Mouse (Mus musculus) hindbrain, embryonic 12.5 days (tissue): ENCODE results near the gene Reps2. TPM values are rescaled to one million over a fixed set of nuclear protein-coding genes. Genes with fewer than 3 reads are reported as not detected.
A peak's percentile ranks its signal among the peaks of the same experiment; 100 is the strongest.

ENCODE experiments used
- ATAC-seq: fragments of 200-750 bp; cut with Nextera tagmentation; 2 replicates; pipeline ENCODE4 v1.8.0; 2017; ENCODE audit warnings: moderate TSS enrichment; ENCODE audit not compliant: low FRiP score
- H3K27ac ChIP-seq: fragments of 300-500 bp; sonication (generic); 2 replicates; pipeline ENCODE4 v1.5.1; 2016; ENCODE audit warnings: mild to moderate bottlenecking
- H3K27me3 ChIP-seq: fragments of 300-500 bp; sonication (generic); 2 replicates; pipeline ENCODE4 v1.6.1; 2016; ENCODE audit warnings: mild to moderate bottlenecking
- H3K36me3 ChIP-seq: fragments of 300-500 bp; sonication (generic); 2 replicates; pipeline ENCODE4 v1.6.1; 2016; ENCODE audit warnings: mild to moderate bottlenecking
- H3K4me1 ChIP-seq: fragments of 300-500 bp; sonication (generic); 2 replicates; pipeline ENCODE4 v1.6.1; 2016
- H3K4me2 ChIP-seq: fragments of 300-500 bp; sonication (generic); replicated peaks from 2 replicates; pipeline ENCODE4 v1.6.1; 2016; ENCODE audit warnings: mild to moderate bottlenecking
- H3K4me3 ChIP-seq: fragments of 300-500 bp; sonication (generic); 2 replicates; pipeline ENCODE4 v1.5.1; 2016; ENCODE audit warnings: mild to moderate bottlenecking
- H3K9ac ChIP-seq: fragments of 300-500 bp; sonication (generic); 2 replicates; pipeline ENCODE4 v1.6.1; 2016; ENCODE audit warnings: mild to moderate bottlenecking, moderate library complexity
- H3K9me3 ChIP-seq: fragments of 300-500 bp; sonication (generic); replicated peaks from 2 replicates; pipeline ENCODE4 v1.6.1; 2016; ENCODE audit warnings: mild to moderate bottlenecking
- WGBS: fragments of 180-500 bp; shearing (Covaris S2); methylation state at CpG from one replicate; pipeline ENCODE4 v1.1.7; 2016; 5-methylcytosine and 5-hydroxymethylcytosine counted together
- polyA plus RNA-seq: library from polyadenylated mRNA; unstranded; fragments of >200 nt; fragmentation: Nextera tagmentation; extraction: Ambion mirVana; gene quantifications from 2 replicates; pipeline ENCODE4 v1.2.1, GENCODE M21; 2016

The Reps2 gene
- polyA plus RNA-seq, 1 experiment from 2014 or later, result 1.9 TPM

GRCm38 (mm10) chrX:162455364-162455763 lies 188.1 kb downstream of the Reps2 start:
- 73% methylated on average over 1 of the region's 1 CpGs for WGBS
- Histone ChIP-seq H3K36me3 (no peaks in the 10 kb centered on the region), H3K4me2 (no peak overlapping the region), H3K9ac (no peak overlapping the region), H3K27me3 (peaks cover 18% of the 10 kb centered on the region), H3K4me1 (no peaks in the 10 kb centered on the region), H3K9me3 (no peaks in the 10 kb centered on the region), H3K4me3 (no peak overlapping the region), H3K27ac (no peak overlapping the region)
- ATAC-seq, result no peak

- 56% methylated on average over 7 of the region's 7 CpGs for WGBS
- no peak for ATAC-seq
- H3K4me1 ChIP-seq, result no peaks in the 10 kb centered on the region
Observed at GRCm38 (mm10) chrX:162453821-162454402, 189.5 kb downstream of the Reps2 start.

DNA sequence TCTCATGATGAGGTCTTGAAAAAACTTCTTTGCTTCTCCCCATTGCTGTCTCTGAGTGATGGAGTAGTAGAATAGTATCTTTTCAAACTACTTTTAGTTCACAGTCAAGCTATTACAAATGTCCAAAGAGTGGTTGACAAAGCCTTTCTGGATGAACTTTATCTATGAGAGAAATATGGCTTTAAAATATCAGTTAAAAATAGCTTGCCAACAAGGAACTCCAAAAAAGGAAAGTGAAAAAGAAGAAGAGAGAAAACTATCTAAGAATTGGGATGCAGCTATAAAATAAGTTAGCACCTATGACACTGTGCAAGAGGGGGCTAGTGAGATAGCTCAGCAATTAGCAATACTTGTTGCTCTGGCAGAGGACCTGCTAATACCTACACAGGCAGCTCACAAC lies 190.8 kb downstream of the Reps2 start:
- ATAC-seq, result no peak
- H3K4me1 ChIP-seq, result no peaks in the 10 kb centered on the region
- no peak overlapping the region for H3K4me3 ChIP-seq
- no peak overlapping the region for H3K9ac ChIP-seq
- H3K9me3 ChIP-seq, result no peaks in the 10 kb centered on the region
- peaks cover 22% of the 10 kb centered on the region for H3K27me3 ChIP-seq
- H3K27ac ChIP-seq, result no peak overlapping the region
- no peak overlapping the region for H3K4me2 ChIP-seq
- no peaks in the 10 kb centered on the region for H3K36me3 ChIP-seq

More at GRCm38 (mm10) chrX:162453821-162454402, 189.5 kb downstream of the Reps2 start:
- Histone ChIP-seq H3K36me3 (no peaks in the 10 kb centered on the region), H3K9ac (no peak overlapping the region), H3K4me3 (no peak overlapping the region), H3K27ac (no peak overlapping the region), H3K9me3 (no peaks in the 10 kb centered on the region), H3K4me2 (no peak overlapping the region), H3K27me3 (peaks cover 22% of the 10 kb centered on the region)

DNA sequence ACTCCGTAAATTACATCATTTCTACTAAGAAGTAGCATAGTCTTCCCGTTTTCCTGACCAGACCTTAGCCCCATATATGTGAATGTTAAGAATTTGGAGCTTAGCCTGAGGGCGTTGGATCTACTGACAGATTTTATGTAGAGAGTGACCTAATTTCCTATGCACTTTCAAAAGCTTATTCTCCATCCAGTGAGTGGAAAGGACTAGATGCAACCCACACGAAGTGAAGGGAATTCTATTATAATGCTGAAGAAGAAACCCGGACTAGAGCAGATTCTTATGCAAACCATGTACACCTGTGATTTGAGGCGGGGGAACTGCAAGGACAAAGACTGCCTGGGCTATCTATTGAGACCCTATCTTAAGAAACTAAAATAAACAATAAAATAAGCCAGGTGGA lies 195.5 kb downstream of the Reps2 start:
- H3K9ac ChIP-seq, result no peak overlapping the region
- H3K4me3 ChIP-seq, result no peak overlapping the region
- no peaks in the 10 kb centered on the region for H3K4me1 ChIP-seq
- H3K36me3 ChIP-seq, result no peaks in the 10 kb centered on the region
- H3K4me2 ChIP-seq, result no peak overlapping the region
- WGBS, result 79% methylated on average over 6 of the region's 6 CpGs
- H3K27ac ChIP-seq, result no peak overlapping the region
- peaks cover 18% of the 10 kb centered on the region for H3K27me3 ChIP-seq
- ATAC-seq, result no peak
- no peaks in the 10 kb centered on the region for H3K9me3 ChIP-seq

DNA sequence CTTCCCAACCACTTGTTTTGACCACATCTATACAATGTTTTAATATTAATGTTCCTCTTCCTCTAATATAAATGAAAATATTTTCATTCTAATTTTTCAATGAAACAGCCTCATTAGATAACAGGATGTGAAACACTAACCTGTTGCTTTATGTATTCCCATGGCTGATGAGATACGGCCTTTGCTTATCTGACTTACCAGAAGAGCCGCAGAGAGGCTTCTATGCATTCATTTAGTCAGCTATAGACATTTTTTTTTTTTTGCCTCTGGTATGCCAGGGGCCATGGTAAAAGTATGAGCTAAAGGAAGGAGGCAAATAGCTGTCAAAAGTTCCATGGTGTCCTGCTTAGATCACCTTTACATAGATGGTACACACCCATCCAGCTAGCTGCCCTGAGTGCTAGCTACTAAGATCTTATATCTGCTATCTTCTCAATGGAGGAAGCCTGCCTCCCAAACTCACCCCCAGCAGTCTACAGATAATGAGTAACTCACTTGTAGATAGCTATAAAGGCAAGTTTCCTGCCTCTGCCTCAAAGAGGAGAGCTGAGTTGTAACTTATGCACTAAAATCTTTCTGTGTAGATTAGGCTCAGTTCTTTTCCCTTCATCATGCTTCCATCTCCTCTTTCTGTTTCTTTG lies 196.7 kb downstream of the Reps2 start:
- H3K9ac ChIP-seq, result no peak overlapping the region
- 92% methylated on average over 2 of the region's 2 CpGs for WGBS
- no peaks in the 10 kb centered on the region for H3K9me3 ChIP-seq
- H3K36me3 ChIP-seq, result no peaks in the 10 kb centered on the region
- no peak overlapping the region for H3K27ac ChIP-seq
- H3K27me3 ChIP-seq, result peaks cover 21% of the 10 kb centered on the region
- ATAC-seq, result no peak
- no peak overlapping the region for H3K4me3 ChIP-seq
- H3K4me1 ChIP-seq, result no peaks in the 10 kb centered on the region
- H3K4me2 ChIP-seq, result no peak overlapping the region

GRCm38 (mm10) chrX:162443387-162443786 lies 200.1 kb downstream of the Reps2 start:
- no peak for ATAC-seq
- WGBS, result 64% methylated on average over 1 of the region's 1 CpGs
- peaks cover 22% of the 10 kb centered on the region for H3K27me3 ChIP-seq

DNA sequence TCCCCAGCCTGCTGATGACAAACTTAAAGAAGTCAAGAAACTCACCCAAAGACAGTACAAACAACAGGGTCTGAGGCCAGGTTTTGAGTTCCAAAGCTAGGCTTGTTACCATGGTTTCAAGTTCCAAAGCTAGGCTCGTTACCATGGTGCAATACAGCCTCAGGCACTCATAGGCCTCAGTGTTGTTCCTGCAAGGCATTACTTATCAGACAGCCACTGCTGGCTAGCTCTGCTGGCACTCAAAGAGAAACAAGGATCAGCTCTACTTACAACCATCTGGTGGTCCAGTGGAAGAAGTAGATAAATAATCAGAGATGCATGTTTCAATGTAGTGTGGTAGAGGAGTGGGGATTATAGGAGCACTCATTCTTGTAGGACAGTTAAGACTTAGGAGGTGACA lies 200.5 kb downstream of the Reps2 start:
- WGBS, result 41% methylated on average over 1 of the region's 1 CpGs
- ATAC-seq, result no peak
- Histone ChIP-seq H3K27me3 (peaks cover 22% of the 10 kb centered on the region), H3K4me2 (no peak overlapping the region), H3K4me1 (no peaks in the 10 kb centered on the region), H3K9ac (no peak overlapping the region), H3K27ac (no peak overlapping the region), H3K9me3 (no peaks in the 10 kb centered on the region), H3K36me3 (no peaks in the 10 kb centered on the region), H3K4me3 (no peak overlapping the region)

More at GRCm38 (mm10) chrX:162443387-162443786, 200.1 kb downstream of the Reps2 start:
- H3K9ac ChIP-seq, result no peak overlapping the region
- no peaks in the 10 kb centered on the region for H3K4me1 ChIP-seq
- H3K36me3 ChIP-seq, result no peaks in the 10 kb centered on the region
- no peak overlapping the region for H3K4me2 ChIP-seq
- H3K4me3 ChIP-seq, result no peak overlapping the region
- H3K27ac ChIP-seq, result no peak overlapping the region
- H3K9me3 ChIP-seq, result no peaks in the 10 kb centered on the region

DNA sequence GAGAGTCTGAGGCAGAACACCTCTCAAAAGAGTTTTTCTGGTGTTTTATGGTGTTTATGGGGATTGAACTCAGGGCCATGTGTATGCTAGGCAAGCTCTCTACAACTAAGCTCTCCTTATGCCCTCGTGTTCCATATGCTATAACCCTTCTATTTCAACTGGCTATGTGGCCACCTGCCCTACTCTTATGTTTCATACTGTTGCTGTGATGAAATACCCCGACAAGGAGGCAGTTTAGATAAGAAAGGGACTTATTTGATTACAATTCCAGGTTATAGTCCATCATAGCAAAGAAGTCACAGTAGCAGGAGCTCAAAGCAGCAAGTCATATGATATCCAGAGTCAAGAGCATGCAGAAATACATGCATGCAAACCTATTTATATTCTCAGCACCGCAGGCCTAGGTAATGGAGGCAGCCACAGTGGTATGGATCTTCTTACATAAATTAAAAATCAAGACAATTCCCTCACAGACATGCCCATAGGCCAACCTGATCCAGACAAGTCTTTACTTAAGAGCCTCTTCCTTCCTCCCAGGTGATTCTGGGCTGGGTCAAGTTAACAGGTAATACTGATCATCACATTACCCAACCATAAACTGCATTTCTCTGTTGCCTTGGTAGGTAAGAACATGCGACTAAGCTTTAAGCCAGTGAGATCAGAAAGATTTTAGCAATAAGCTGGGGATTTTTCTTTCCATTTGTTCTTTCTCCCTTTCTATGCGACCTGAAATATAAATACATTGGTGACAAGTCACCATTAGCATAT lies 210.5 kb downstream of the Reps2 start:
- WGBS, result 79% methylated on average over 5 of the region's 5 CpGs
- H3K27me3 ChIP-seq, result peaks cover 6% of the 10 kb centered on the region; the same call in 1 of the 2 replicates

DNA sequence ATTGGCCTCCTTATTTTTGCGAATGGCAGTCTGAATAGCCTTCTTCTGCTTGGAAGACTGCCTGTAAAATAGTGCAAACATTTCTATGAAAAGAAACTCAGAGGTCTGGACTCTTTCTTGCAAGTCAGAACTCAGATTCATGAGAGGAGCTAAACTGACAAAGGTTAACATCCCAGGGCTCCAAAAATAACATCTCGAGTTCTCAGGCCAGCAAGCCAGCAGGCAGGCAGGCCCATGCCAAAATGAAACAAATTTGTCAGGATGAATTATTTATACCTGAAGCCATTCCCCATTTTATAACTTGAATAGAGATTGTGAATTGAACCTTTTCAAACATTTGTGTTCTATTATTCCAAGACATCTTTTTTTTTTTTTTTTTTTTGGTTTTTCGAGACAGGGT lies 215.8 kb downstream of the Reps2 start:
- Histone ChIP-seq H3K9me3 (no peaks in the 10 kb centered on the region), H3K4me1 (no peaks in the 10 kb centered on the region), H3K36me3 (no peaks in the 10 kb centered on the region), H3K9ac (no peak overlapping the region), H3K27ac (no peak overlapping the region), H3K4me2 (no peak overlapping the region), H3K4me3 (no peak overlapping the region), H3K27me3 (no peaks in the 10 kb centered on the region)
- 79% methylated on average over 2 of the region's 3 CpGs for WGBS
- no peak for ATAC-seq

More for the DNA sequence above, 210.5 kb downstream of the Reps2 start:
- Histone ChIP-seq H3K4me2 (no peak overlapping the region), H3K9me3 (no peaks in the 10 kb centered on the region), H3K4me1 (no peaks in the 10 kb centered on the region), H3K9ac (no peak overlapping the region), H3K36me3 (no peaks in the 10 kb centered on the region), H3K4me3 (no peak overlapping the region), H3K27ac (no peak overlapping the region)
- no peak for ATAC-seq

DNA sequence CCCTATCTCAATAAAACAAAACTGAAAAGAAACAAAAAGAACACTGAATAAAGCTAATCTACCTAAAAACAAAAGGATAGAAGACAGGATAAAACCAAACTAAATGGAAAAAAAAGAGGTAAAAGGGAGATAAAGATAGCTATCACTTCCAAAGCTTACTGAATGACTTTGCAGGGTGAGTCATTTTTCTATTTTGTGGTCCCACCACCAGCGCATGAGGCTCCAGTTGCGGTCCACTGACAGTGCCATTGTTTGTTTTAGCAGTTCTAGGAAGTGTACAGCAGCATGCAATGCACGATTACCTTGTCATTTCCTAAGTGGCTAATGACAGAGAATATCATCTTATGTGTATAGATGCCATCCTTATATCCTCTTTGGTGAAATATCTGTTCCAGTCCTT lies 224.0 kb downstream of the Reps2 start:
- Histone ChIP-seq H3K4me1 (no peaks in the 10 kb centered on the region), H3K9ac (no peak overlapping the region), H3K4me2 (no peak overlapping the region), H3K4me3 (no peak overlapping the region), H3K27ac (no peak overlapping the region), H3K27me3 (peaks cover 19% of the 10 kb centered on the region), H3K9me3 (no peaks in the 10 kb centered on the region), H3K36me3 (no peaks in the 10 kb centered on the region)
- ATAC-seq, result no peak
- 80% methylated on average over 3 of the region's 3 CpGs for WGBS

GRCm38 (mm10) chrX:162413124-162413523 lies 230.3 kb downstream of the Reps2 start:
- no peaks in the 10 kb centered on the region for H3K9me3 ChIP-seq
- H3K4me2 ChIP-seq, result no peak overlapping the region
- no peaks in the 10 kb centered on the region for H3K36me3 ChIP-seq
- H3K27me3 ChIP-seq, result peaks cover 47% of the 10 kb centered on the region
- no peak overlapping the region for H3K27ac ChIP-seq
- H3K4me3 ChIP-seq, result no peak overlapping the region
- no peak overlapping the region for H3K9ac ChIP-seq
- ATAC-seq, result no peak
- H3K4me1 ChIP-seq, result no peaks in the 10 kb centered on the region
- 93% methylated on average over 2 of the region's 2 CpGs for WGBS

- H3K4me3 ChIP-seq, result no peak overlapping the region
- no peak overlapping the region for H3K9ac ChIP-seq
- H3K9me3 ChIP-seq, result no peaks in the 10 kb centered on the region
- 65% methylated on average over 4 of the region's 4 CpGs for WGBS
- H3K4me2 ChIP-seq, result no peak overlapping the region
- no peaks in the 10 kb centered on the region for H3K4me1 ChIP-seq
- no peak overlapping the region for H3K27ac ChIP-seq
- ATAC-seq, result peak; percentile 71; the same call in 1 of the 2 replicates
- H3K36me3 ChIP-seq, result no peaks in the 10 kb centered on the region
- peaks cover 45% of the 10 kb centered on the region for H3K27me3 ChIP-seq
Observed at GRCm38 (mm10) chrX:162407291-162407690, 236.2 kb downstream of the Reps2 start.
